10 mouse cellular contexts compared by ENCODE assay signal in the genomic region with DNA sequence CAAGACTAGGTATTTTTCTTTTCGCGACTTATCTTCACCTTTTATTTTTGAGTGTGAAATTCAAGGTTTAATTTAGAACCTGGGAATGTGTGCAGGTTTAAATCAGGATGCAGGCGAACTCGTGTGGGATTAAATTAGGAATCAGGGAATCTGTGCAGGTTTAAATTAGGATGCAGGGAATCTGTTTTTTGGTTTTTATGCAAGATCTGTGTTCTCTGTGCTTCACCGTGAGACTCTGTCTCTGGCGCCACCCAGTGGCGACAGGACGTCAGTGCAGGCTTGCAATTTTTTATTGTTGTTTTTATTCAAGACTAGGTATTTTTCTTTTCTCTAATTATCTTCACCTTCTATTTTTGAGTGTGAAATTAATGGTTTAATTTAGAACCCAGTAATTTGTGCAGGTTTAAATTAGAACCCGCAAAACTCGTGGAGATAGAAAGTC. TPM values are rescaled to one million over a fixed set of nuclear protein-coding genes. Genes with fewer than 3 reads are reported as not detected.
DNase-seq lines count a peak whose midpoint lies in the region; ATAC-seq and TF ChIP-seq lines count a peak whose summit lies in the region.
"Not testable (repeated sequence)": the region's sequence is repeated elsewhere in the genome, so short reads cannot be mapped to it uniquely, and the experiment has no call there.
"Had no signal": no experiment of that assay in that cellular context is flagged by ENCODE, and none has a peak within 500 bp of the region (broad histone marks: within the 10 kb centered on the region; RNA-seq: fewer than 3 reads in every experiment).

No protein-coding gene starts in this region.

- not testable (repeated sequence) for H3K27me3 ChIP-seq in midbrain, embryonic 12.5 days; splenic B cell, adult 2 months (ENCODE audit: control insufficient read depth, insufficient read depth, low read length, poor library complexity, severe bottlenecking)

- ATAC-seq in midbrain, embryonic 12.5 days (ENCODE audit: low FRiP score, low read depth) = peak; percentile 54; the same call in 1 of the 2 replicates

- 57% methylated on average over 10 of the region's 10 CpGs for WGBS in midbrain, embryonic 12.5 days

- H3K9me3 ChIP-seq in midbrain, embryonic 12.5 days = not testable (repeated sequence)

- H3K9ac ChIP-seq in midbrain, embryonic 12.5 days (replicated peaks) = not testable (repeated sequence)

- TF ChIP-seq CTCF in brain, embryonic 14.5 days (IDR thresholded peaks at IDR 0.05; ENCODE audit: borderline replicate concordance, extremely low read depth, insufficient read depth, insufficient read length) = not testable (repeated sequence)

- DNase-seq in CD4-positive, CD25-positive, alpha-beta regulatory T cell, adult 2 months (ENCODE audit: low read depth, low spot score) = peak; percentile 80
- DNase-seq in brain, embryonic 14.5 days (ENCODE audit: low read depth) = peak; percentile 96
- peak; percentile 89 for DNase-seq in embryo, embryonic 10.5 days (ENCODE audit: low spot score)
- DNase-seq in frontal cortex, postnatal 25 days (ENCODE audit: low spot score in 2 of 2) = peak; percentile 2 to 34
- peak; percentile 86 for DNase-seq in induced T-regulatory cell, adult 2 months (ENCODE audit: low read depth)
- peak; percentile 21 to 61 for DNase-seq in left cerebral cortex, adult 8-10 months (ENCODE audit: low spot score in 2 of 2)
- peak; percentile 85 for DNase-seq in splenic B cell, adult 2 months (ENCODE audit: low read depth, low spot score)

- not testable (repeated sequence) for H3K4me2 ChIP-seq in midbrain, embryonic 12.5 days (replicated peaks)

- H3K27ac ChIP-seq in midbrain, embryonic 12.5 days (replicated peaks) = not testable (repeated sequence)

- not testable (repeated sequence) for TF ChIP-seq POLR2A in brain, embryonic 14.5 days (IDR thresholded peaks at IDR 0.05; ENCODE audit: borderline replicate concordance, extremely low read depth, insufficient read depth, insufficient read length, poor library complexity, severe bottlenecking)

- not testable (repeated sequence) for H3K4me1 ChIP-seq in midbrain, embryonic 12.5 days

- not testable (repeated sequence) for H3K4me3 ChIP-seq in midbrain, embryonic 12.5 days

- not testable (repeated sequence) for H3K36me3 ChIP-seq in midbrain, embryonic 12.5 days; splenic B cell, adult 2 months (ENCODE audit: control insufficient read depth, insufficient read depth, low read length, poor library complexity, severe bottlenecking)

RNA-seq across cellular contexts. Expression of gene Gm21860, which starts 22.5 kb away (rescaled TPM):
- polyA plus RNA-seq in brain, embryonic 14.5 days (2012; rRNA removed) = not detected in 2 replicates
- not detected for total RNA-seq in left cerebral cortex, adult 8-10 months (2022)
- polyA plus RNA-seq in midbrain, embryonic 12.5 days (2016; fragmentation: Nextera tagmentation; extraction: Ambion mirVana) = not detected in 2 replicates
- polyA plus RNA-seq: embryonic facial prominence, embryonic 13.5 days; neural tube, embryonic 15.5 days had no signal

RNA-seq across cellular contexts. Expression of gene Gm47283, which starts 52.4 kb away (rescaled TPM):
- not detected in 2 replicates for polyA plus RNA-seq in brain, embryonic 14.5 days (2012; rRNA removed)
- not detected for total RNA-seq in left cerebral cortex, adult 8-10 months (2022)
- not detected in 2 replicates for polyA plus RNA-seq in midbrain, embryonic 12.5 days (2016; fragmentation: Nextera tagmentation; extraction: Ambion mirVana)
- polyA plus RNA-seq: embryonic facial prominence, embryonic 13.5 days; neural tube, embryonic 15.5 days had no signal

Comparison
In these comparisons a context has a peak if more than half of its experiments do, and no peak if none do; other contexts are left out.
1. DNase-seq: peak in every context shown above with its lines; median percentile 96 in brain, embryonic 14.5 days; 89 in embryo, embryonic 10.5 days; 86 in induced T-regulatory cell, adult 2 months; 85 in splenic B cell, adult 2 months; 80 in CD4-positive, CD25-positive, alpha-beta regulatory T cell, adult 2 months; 41 in left cerebral cortex, adult 8-10 months; 18 in frontal cortex, postnatal 25 days.